Mouse (Mus musculus) cerebellum, adult (tissue): ENCODE data around the gene Gm20532.

Experiments
- ATAC-seq: cut with Nextera tagmentation; 2 replicates; pipeline ENCODE4 v1.9.2; 2017; ENCODE audit warnings: mild to moderate bottlenecking, moderate library complexity, mixed read lengths; ENCODE audit not compliant: insufficient number of reproducible peaks, low FRiP score, low TSS enrichment

The Gm20532 gene

DNA sequence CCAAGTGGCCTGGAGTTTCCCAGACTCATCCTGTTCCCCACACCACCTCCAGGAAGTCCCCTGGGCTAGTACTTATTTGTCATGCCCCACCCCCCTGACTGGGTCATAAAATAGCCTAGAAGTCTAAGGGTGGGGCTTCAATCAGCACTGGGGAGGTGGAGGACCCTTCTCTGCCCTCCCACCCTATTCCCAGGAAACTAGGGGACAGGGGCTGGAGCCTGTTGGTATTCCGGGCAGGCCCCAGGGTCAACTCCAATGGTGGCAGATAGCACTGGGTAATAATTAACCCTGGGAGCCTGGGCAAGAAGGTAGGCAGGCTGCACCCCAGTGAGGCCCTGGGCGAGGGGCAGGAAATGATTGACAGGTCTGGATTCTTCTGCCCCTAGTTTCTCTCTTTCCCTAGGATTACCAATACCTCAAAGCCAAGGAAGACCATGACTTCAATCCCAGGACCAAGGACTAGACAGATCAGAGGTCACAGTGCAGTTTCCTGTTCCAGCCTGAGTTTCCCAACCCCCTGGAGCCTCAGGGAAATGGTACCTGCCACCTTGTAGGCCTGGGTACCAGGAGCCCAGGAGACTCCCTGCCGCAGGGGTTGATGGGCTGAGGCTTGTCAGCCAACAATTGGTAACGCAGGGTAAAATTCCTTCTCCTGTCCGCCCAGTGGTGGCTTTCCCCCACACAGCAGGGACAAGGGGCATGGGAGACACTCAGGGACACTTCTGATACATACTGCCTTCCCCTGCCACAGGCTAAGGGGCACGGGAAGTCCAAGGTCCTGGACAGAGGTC lies 8.7 kb downstream of the Gm20532 start:
- no peak for ATAC-seq

DNA sequence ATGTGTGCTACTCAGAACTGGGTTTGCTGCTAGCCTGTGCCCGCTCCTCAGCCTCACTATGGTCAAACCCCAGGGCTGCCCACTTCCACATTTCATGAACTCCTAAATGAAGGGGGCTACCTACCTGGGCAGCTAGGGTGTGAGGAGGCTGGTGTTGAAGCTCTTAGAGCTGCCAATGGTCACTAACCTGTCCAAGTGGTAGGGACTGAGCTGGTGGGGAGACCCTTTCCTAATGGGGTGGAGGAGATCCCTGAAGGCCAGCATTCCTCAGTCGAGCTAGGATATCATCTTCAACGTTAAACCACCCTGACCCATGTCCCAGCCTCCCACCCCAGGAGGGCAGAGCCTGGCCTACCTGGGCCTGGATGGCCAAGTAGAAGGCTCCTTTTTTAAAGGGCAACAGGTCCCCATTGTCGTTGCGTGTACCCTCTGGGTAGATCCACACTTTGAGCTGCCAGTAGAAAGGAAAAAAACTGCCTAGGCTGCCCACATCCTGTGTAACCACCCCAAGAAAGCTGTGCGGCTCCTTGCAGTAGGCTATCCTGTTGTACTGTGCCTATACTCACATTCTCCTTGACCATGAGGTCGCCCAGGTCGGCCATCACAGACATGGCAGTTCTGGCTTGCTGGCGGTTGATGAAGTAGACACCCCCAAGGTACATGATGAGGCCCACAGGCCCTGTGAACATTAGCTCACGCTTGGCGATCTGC lies 9.4 kb downstream of the Gm20532 start:
- ATAC-seq, result no peak

DNA sequence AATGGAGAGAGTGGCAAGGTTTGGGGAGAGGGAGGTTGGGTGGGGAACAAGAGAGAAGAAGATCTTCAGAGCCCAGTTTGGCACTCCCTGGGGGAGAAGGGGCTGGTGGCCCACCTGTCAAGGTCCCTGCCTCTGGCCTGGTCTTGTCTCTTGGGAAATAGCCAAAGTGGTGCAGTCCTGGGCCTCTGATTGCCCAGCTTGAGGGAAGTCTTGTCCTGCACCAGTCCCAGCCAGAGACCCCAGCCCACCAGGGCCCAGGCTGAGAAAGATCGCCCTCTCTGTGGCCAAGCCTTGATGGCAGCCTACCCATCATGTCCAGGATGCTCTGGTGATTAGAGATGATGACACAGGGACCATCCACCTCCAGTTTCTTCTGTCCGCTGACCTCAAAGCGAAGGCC lies 10.5 kb downstream of the Gm20532 start:
- ATAC-seq, result no peak

DNA sequence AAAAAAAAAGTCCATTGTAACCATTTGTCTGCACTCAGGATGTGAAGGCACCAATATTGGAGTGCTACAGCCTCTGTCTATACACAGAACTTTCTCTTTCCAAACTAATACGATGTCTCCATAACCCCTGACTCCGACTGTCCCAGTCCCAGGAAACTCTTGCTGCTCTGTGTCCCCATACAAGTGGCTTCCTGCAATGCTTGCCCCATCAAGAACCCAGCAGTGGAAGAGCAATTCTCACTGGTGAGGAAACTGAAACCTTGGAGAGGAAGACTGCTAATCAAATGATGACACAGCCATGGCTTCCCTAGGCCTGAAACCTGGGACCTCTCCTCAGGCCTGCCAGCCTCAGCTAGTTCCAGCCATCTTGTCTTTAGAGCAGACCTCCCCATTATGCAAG lies 11.4 kb downstream of the Gm20532 start:
- ATAC-seq, result no peak

DNA sequence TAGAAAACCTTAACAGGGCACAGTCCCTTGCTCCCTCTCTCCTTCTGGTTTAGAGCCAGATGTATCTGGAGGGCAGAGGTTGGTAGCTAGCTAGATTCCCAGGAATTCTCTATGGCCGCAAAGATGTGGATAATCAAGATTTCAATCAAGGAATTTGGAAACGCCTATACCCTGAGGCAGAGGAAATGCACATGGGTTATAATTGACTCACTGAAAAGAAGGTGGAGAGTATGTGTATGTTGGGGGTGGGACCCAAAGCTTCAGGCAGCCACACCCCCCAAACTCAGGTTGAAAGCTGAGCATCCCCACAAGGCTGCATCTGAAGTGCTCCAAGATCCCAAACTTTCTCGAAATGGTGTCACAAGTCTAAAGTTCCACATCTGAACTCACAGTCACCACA lies 12.0 kb downstream of the Gm20532 start:
- no peak for ATAC-seq

DNA sequence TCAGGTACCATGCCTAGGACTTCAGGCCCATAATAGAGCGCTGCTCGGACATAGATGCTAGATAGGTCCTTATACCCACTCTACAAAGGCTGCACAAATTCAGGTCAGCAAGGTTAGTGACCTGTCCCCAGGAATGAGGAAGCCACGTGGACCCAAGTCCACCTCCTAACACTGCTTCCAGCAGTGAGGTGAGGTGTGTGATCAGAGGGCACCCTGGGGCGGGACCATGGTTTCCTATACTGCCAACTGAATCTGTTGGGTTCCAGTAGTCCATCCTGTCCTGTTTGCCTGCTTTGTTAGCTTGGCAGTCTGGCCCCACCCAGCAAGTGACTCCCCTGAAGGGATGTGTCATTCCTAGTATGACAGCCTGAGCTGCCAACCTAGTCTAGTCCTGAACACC lies 13.5 kb downstream of the Gm20532 start:
- ATAC-seq, result no peak

DNA sequence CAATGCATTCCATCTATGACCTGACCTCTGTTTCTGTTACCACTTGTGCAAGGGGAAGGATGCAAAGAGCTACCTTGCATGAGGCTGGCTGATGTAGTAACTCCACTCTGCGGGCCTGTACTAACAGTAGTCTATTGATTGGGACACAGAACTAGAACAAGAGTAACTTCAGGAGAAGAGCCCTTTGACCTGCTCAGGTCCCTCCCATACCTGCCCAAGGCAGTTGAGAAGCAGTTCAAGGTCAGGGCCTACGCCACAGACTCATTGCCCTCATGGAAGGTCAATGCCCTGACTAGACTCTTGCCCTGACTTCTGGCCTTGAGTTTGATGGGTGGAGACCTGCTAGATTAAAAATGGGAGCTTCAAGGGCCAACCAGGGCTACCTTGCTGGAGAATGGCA lies 14.2 kb downstream of the Gm20532 start:
- ATAC-seq, result no peak

DNA sequence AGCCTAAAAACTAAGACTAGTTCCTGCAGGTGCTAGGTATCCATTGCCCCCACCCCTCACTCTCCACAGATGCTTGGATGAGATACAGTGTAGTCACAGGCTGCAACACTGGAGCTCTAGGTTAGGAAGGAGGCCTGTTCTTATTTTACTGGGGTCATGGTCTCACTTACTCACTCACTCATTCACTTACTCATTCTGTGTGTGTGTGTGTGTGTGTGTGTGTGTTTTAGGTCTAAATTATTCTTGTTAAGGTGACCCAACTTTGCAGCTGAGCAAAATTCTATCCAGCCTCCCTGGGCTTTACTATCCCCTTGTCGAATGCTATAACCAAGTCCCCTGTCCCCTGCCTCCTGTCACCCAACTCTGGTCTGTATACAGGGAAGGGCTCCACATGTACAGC lies 15.2 kb downstream of the Gm20532 start:
- ATAC-seq, result no peak

DNA sequence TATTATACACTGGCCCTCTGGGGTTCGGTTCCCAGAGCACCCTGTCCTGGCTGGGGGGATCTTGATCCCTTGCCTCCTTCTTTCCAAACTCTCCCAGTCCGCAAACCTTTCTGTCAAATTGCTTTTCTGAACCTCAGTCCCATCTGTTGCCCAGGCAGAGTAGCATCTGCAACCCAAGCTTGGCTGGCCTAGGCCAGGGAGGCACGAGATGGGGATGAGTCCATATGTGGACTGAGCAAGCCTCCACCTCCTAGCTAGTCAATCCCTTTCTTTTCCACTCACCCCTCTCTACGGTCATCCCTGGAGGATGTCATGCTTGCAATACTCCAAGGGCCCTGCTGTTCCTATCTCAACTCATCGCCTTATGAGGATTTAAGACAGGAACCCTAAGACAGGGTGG lies 16.2 kb downstream of the Gm20532 start:
- ATAC-seq, result no peak

DNA sequence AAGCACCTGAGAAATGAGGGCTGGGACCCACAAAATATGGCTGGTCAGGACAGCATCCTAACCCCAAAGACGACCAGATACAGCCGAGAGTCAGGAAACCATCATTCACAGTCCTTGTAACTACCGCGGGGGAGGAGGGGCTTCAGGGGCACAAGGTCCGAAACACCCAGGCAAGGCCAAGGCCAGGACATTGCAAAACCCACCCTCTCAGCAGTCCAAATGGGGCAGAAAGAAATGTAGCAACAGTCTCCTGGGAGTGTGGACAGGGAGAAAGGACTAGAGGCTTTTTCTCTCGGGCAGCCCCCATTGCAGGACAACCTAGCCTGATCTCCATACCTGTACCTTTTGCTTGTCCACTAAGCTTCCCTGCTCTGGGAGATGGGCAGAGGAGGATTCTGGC lies 16.7 kb downstream of the Gm20532 start:
- ATAC-seq, result no peak

DNA sequence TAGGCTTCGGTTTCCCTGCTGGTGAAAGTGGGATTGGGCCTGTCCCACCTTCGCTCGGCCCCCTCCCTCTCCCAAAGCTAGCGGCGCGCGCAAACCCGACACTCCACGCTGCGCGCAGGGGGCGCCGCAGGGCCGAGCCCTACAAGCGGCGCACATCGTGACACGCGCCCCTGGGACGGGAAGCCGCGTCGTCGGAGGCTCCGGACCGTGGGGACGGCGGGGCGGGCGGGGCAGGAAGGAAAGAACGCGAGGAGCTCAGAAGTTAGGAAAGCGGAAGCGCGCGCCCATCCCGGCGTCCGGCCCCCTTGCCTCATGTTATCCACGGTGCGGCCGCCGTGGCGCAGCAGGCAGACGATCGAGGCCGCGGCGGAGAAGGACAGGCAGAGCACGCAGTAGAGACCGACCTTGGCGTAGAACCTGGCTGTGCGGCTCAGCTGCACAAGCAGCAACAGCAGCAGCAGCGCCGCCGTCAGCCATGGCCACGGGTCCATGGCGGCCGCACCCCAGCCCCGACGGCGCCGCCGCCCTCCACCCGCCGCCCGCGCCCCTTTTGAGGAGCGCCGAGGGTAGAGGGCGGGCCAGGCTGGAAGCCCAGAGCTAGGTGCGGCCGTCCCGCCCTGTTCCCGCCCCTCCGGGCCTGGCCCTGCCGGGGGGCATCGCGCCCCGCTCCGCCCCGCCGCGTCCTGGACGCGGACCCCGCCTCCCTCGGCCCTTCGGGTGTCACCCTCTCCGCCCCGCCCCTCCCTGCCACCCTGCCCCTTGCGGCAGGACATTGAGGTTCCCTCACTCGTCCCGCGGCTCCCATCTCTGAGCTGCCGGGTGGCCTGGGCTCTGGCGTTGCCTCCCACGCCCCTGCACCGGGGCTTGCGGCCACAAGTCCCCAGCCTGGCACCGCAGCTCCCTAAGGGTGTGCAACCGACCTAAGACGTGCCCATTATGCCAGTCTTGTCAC lies 17.6 kb downstream of the Gm20532 start, which contains the start of gene Agpat2:
Gene Agpat2, minus strand, starts transcription at position 698 of the 952 bp plus-strand sequence.
- no peak for ATAC-seq

DNA sequence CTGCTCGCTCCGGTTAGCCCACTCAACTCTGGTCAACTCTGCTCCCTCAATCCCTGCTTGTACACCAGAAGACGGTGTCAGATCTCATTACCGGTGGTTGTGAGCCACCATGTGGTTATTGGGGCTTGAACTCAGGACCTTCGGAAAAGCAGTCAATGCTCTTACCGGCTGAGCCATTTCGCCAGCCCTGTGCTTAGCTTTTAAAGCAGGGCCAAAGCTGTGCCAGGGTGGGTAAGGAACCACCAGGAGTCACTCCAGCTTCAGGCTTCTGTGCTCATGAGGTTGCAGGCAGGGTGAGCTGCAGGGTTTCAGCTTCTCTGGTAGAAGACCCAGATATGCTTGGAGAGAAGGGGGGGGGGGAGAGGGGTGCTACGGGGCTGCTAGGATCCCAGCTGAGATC lies 18.9 kb downstream of the Gm20532 start:
- no peak for ATAC-seq

DNA sequence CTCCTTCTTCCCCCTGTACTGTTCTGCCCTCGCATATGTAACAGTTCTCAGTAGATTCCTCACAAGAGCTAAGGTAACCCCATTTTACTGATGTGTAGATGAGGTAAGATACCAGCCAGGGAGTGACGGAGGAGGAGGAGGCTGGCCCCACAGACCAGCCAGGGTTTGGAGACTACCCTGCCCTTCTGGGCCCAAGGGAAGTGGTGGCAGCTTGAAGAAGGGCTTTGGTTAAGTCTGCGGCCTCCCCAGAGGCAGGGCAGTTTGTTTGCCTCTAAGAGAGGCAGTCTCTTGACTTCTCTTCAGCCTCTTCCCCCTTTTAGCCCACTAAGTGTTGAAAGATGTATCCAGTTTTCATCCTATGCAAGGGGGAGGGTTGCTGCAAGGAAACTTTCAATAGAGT lies 20.1 kb downstream of the Gm20532 start:
- ATAC-seq, result no peak

DNA sequence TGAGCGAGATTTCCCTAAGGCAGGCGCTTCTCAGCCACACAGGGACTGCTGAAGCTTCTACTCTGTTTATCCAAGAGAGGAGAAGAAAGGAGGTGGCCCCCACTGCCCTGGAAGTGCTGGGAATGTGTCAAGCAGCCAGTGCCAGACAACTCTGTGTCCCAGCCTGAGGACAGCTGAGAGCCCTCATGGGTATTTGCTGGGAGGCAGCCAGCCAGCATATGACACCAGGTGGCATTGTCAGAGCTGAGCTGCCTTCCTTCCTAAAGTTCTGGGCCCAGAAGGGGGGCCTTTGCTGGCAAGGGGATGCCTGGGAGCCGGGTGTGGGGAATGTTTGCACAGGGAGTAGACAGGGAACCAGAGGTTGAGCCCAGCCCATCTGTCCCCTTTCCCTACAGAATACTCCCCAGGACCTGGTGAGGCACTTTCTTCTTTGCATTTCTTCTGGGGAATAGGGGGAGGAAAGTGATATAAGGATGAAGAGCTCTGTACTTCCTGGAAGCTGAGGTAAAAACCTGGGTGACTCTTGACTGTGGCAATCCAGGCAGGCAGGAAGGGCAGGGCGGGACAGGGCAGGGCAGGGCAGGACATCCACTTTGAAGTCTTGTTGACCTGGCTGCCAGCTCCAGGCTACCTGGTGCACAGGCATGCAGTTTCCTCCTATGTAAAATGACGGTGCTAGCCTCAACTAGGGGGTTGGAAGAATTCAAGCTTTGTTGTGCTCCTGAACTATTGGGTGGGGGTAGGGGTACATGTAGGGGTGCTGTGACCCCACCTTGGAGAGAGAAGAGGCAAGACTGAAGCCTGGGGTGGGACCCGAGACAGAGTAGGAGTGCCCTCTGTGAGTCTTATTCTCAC lies 20.8 kb downstream of the Gm20532 start:
- ATAC-seq, result no peak

DNA sequence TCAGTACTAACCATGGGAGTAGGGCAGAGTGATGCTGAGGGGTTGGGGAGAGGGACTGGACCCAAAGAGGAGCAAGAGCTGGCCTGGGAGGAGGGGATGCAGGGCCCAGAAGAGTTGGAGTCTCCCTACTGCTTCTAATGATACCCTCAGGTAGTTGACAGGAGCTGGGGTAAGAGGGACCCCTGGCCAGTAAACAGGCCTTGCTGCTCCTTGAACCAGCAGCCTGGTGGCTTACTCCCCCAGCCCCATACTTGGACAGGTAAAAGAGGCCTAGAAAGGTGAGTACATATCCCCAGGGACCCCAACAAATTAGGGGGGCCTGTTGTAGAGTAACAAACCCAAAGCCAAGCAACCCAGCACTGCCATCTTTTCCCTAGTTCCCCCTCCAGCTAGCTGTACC lies 22.3 kb downstream of the Gm20532 start:
- ATAC-seq, result no peak

DNA sequence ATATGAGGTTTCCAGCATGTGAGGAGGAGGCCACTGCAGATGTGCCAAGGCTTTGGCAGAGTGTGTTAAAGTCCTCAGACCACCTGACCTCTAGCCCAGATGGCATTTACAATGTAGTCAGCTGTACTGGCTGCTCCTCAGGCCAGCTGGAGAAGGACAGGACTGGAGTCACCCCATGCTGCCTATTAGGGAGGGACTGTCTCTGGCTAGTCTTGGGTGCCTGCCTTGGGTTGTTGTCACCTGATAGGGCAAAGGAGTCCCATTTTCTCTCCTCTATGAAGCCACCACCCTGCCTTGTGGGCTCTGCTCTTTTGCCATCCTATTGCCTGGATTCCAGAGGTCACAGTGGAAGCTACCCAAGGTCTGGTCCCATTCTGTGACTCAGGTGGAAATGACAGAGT lies 22.8 kb downstream of the Gm20532 start:
- ATAC-seq, result no peak

DNA sequence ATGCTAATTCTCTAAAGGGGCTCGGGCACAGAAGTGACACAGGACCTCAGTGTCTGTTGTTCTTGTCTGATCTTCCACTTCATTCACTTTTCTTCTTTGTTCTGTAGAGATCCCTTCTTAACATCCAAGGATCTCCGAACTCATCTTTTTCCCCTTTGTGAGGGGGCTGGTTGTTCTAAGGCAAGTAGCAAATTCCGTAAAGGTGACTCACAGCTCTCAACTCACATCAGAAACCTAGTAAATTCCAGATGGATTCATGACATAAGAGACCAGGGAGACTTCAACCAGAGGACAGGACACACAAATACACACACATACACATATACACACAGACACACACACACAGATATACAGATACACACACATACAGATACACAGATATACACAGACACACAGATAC lies 24.1 kb downstream of the Gm20532 start:
- ATAC-seq, result no peak

DNA sequence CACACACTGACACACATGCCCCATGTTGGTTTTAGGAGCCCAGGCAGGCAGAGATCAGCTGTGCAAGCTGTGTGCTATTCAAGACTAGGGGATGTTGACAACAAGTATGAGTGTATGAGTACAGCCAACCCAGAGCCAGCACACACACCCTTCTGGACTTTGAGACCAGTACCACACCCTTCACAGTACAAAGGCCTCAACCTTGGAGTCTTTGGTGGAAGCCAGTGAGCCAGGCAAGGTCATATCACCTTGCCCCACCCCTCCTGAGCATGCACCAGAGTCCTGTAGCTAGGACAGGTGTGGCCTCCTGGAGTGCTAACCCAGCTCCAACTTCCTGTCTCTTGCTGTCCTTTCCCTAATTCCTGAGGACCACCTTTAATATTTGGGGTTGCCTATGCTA lies 24.6 kb downstream of the Gm20532 start:
- no peak for ATAC-seq

DNA sequence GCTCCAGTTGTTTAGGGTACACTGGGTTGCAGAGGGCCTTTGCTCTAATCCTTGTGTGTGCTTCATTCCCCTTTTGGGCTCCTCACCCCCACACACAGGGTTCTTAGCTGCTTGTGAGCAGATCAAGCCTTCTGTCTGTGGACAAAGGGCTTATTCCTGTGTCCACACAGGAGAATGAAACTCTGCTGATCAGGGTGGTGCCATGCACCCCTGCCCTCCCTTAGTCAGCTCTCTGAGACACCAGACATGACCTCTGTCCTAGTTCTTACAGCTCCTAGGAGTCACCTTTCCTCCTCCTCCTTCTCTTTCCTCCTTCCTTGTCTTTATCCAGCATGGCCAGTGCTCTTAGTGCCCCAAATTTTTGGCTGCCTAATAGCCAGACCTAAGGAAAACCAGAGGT lies 25.5 kb downstream of the Gm20532 start:
- no peak for ATAC-seq

DNA sequence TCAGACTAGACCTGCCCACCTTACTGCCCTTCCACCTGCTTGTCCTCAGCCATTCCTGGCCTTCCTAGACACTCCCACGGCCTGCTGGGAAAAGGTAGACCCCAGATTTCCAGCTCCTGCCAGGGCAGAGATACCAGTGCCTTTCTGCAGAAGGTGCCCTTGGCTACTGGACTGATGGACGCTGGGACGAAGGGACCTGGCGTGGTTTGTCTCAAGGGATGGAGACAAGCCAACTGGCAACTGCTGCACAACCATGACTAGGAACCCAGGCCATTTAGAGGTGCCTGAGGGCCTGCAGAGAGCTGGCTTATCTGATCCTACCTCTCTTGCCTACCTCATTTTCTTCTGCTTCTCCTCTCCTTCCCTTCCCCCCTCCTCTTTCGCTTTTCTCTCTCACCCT lies 28.5 kb downstream of the Gm20532 start:
- ATAC-seq, result no peak
